Mouse (Mus musculus) cortical plate, adult 2 months (tissue): Measurements from ENCODE around the gene Evx2.

Source experiments
- CTCF ChIP-seq: fragments of 200-500 bp; IDR thresholded peaks from 2 replicates; pipeline ENCODE4 v1.5.1; 2011; ENCODE audit warnings: mild to moderate bottlenecking, control low read depth, low read length; ENCODE audit not compliant: insufficient read depth; ENCODE audit errors: extremely low read depth
- POLR2A ChIP-seq: fragments of 200-500 bp; IDR thresholded peaks from 2 replicates; pipeline ENCODE4 v1.6.1; 2011; ENCODE audit warnings: mild to moderate bottlenecking, low read length, control low read depth; ENCODE audit not compliant: insufficient read depth; ENCODE audit errors: extremely low read depth

DNA sequence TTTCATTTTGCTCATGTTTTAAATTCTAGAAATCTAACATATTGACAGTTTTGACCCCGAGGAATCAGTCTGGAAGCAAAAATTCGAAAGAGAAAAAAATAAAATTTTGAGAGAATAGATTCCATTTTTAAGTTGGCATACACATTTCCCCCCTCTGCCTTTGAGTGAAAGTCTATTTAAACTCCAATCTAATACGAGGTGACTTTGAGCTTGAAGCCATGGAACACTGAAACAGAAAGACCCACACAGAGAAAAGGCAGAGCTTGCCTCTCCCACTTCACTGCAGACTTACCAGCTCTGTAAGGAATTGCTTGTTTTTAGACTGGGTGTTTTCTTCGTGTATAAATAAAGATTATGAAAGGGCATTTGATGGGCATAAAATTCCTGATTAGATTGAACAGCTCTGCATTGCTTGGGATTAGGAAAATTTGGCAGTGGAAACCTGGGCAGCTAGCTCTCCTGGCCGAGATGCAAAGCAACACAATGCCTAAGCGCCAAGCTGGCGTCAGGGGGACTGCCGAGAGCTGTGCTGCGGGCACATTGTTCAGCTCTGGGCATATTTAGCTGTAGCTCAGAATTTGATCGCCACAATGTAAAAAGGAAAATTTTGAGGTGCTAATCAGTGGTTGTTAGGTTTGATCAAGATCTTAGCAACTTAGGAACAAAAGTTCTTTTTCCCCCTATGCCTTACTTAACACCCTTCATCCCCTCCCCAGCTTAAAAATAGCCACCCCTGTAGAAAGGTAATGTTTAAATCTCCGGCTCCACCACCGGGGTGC, 29.6 kb upstream of the Evx2 start:
- no peak for TF ChIP-seq POLR2A
- TF ChIP-seq CTCF: no peak
